Mouse (Mus musculus) limb, embryonic 11.5 days (tissue): ENCODE data around the gene Fam160b1. TPM values are rescaled to one million over a fixed set of nuclear protein-coding genes. Genes with fewer than 3 reads are reported as not detected.

Experiments
- ATAC-seq: fragments of 200-750 bp; cut with Nextera tagmentation; 2 replicates; pipeline ENCODE4 v1.8.0; 2017; ENCODE audit warnings: low read depth; ENCODE audit not compliant: insufficient number of reproducible peaks, low FRiP score, low TSS enrichment
- DNase-seq: peaks from one replicate; pipeline ENCODE4 v3.0.0-alpha.2; 2015; ENCODE audit warnings: low spot score
- H3K27ac ChIP-seq: fragments of 300-500 bp; sonication (generic); replicated peaks from 2 replicates; pipeline ENCODE4 v1.5.1; 2014; ENCODE audit warnings: low read depth, mild to moderate bottlenecking, low read length
- H3K27me3 ChIP-seq: fragments of 300-500 bp; sonication (generic); 2 replicates; pipeline ENCODE4 v1.6.1; 2014; ENCODE audit warnings: mild to moderate bottlenecking, low read length, mixed read lengths; ENCODE audit not compliant: control insufficient read depth, insufficient read depth
- H3K36me3 ChIP-seq: fragments of 300-500 bp; sonication (generic); 2 replicates; pipeline ENCODE4 v1.6.1; 2014; ENCODE audit warnings: mild to moderate bottlenecking, low read length, moderate library complexity, mixed read lengths; ENCODE audit not compliant: control insufficient read depth, insufficient read depth
- H3K4me1 ChIP-seq: fragments of 300-500 bp; sonication (generic); 2 replicates; pipeline ENCODE4 v1.6.1; 2014; ENCODE audit warnings: low read length, mixed read lengths; ENCODE audit not compliant: control insufficient read depth, insufficient read depth
- H3K4me2 ChIP-seq: fragments of 300-500 bp; sonication (generic); 2 replicates; pipeline ENCODE4 v1.6.1; 2014; ENCODE audit warnings: low read depth, mild to moderate bottlenecking, moderate library complexity; ENCODE audit not compliant: severe bottlenecking
- H3K4me3 ChIP-seq: fragments of 300-500 bp; sonication (generic); 2 replicates; pipeline ENCODE4 v1.5.1; 2014; ENCODE audit warnings: low read depth, low read length
- H3K9ac ChIP-seq: fragments of 300-500 bp; sonication (generic); 2 replicates; pipeline ENCODE4 v1.6.1; 2014; ENCODE audit warnings: mild to moderate bottlenecking, low read length
- H3K9me3 ChIP-seq: fragments of 300-500 bp; sonication (generic); 2 replicates; pipeline ENCODE4 v1.6.1; 2016; ENCODE audit warnings: low read length; ENCODE audit not compliant: control insufficient read depth
- WGBS: fragments of 180-500 bp; shearing (Covaris S2); extraction: QIAGEN DNeasy Blood & Tissue Kit; methylation state at CpG from one replicate; pipeline ENCODE4 v1.1.7; 2014; 5-methylcytosine and 5-hydroxymethylcytosine counted together
- polyA plus RNA-seq: library from polyadenylated mRNA; unstranded; fragments of >200 nt; fragmentation: Nextera tagmentation; extraction: Ambion mirVana; gene quantifications from 2 replicates; pipeline ENCODE4 v1.2.1, GENCODE M21; 2014

Gene Fam160b1
- polyA plus RNA-seq, 1 experiment from 2014 or later = 16.6 TPM

GRCm38 (mm10) chr19:57391545-57391944 is 31.1 kb downstream of the Fam160b1 start:
- Histone ChIP-seq H3K27ac (no peak overlapping the region), H3K4me1 (no peaks in the 10 kb centered on the region), H3K9ac (no peak overlapping the region), H3K36me3 (peaks cover 2% of the 10 kb centered on the region), H3K4me2 (no peak overlapping the region), H3K9me3 (no peaks in the 10 kb centered on the region), H3K4me3 (no peak overlapping the region), H3K27me3 (no peaks in the 10 kb centered on the region)
- DNase-seq (no peak), ATAC-seq (peak; percentile 35; the same call in 1 of the 2 replicates)
- 91% methylated on average over 3 of the region's 3 CpGs for WGBS

GRCm38 (mm10) chr19:57393357-57393957 is 33.0 kb downstream of the Fam160b1 start:
- Histone ChIP-seq H3K9ac (no peak overlapping the region), H3K27ac (no peak overlapping the region), H3K36me3 (0 out of 2 replicates have a peak, but pooled peaks cover 2% of the 10 kb centered on the region), H3K4me2 (no peak overlapping the region), H3K4me3 (no peak overlapping the region), H3K27me3 (no peaks in the 10 kb centered on the region), H3K9me3 (no peaks in the 10 kb centered on the region), H3K4me1 (no peaks in the 10 kb centered on the region)
- DNase-seq (no peak), ATAC-seq (no peak)
- 85% methylated on average over 6 of the region's 6 CpGs for WGBS

- DNase-seq (no peak), ATAC-seq (no peak)
- H3K9me3 ChIP-seq = no peaks in the 10 kb centered on the region
- no peak overlapping the region for H3K9ac ChIP-seq
- WGBS = 84% methylated on average over 7 of the region's 7 CpGs
- H3K4me2 ChIP-seq = no peak overlapping the region
- H3K36me3 ChIP-seq = no peaks in the 10 kb centered on the region
- no peaks in the 10 kb centered on the region for H3K4me1 ChIP-seq
- no peak overlapping the region for H3K4me3 ChIP-seq
- H3K27ac ChIP-seq = no peak overlapping the region
- no peaks in the 10 kb centered on the region for H3K27me3 ChIP-seq
Observed at GRCm38 (mm10) chr19:57396609-57397008, 36.1 kb downstream of the Fam160b1 start.

- no peak overlapping the region for H3K4me3 ChIP-seq
- no peak overlapping the region for H3K27ac ChIP-seq
- no peaks in the 10 kb centered on the region for H3K9me3 ChIP-seq
- H3K9ac ChIP-seq = no peak overlapping the region
- WGBS = 84% methylated on average over 6 of the region's 6 CpGs
- DNase-seq (no peak), ATAC-seq (no peak)
- no peaks in the 10 kb centered on the region for H3K27me3 ChIP-seq
- H3K36me3 ChIP-seq = no peaks in the 10 kb centered on the region
- H3K4me2 ChIP-seq = no peak overlapping the region
- no peaks in the 10 kb centered on the region for H3K4me1 ChIP-seq
Observed at GRCm38 (mm10) chr19:57402364-57402763, 41.9 kb downstream of the Fam160b1 start.

GRCm38 (mm10) chr19:57403700-57404501 is 43.4 kb downstream of the Fam160b1 start:
- ATAC-seq = no peak
- Histone ChIP-seq H3K27ac (no peak overlapping the region), H3K4me1 (no peaks in the 10 kb centered on the region), H3K4me2 (peak overlapping the region; percentile 30; the same call in 1 of the 2 replicates), H3K36me3 (no peaks in the 10 kb centered on the region), H3K9me3 (no peaks in the 10 kb centered on the region), H3K27me3 (no peaks in the 10 kb centered on the region), H3K9ac (no peak overlapping the region), H3K4me3 (no peak overlapping the region)
- 9% methylated on average over 24 of the region's 24 CpGs for WGBS
- DNase-seq = peak; percentile 91

- peak overlapping the region; percentile 30; the same call in 1 of the 2 replicates for H3K4me2 ChIP-seq
- no peak for DNase-seq
- H3K27ac ChIP-seq = no peak overlapping the region
- H3K27me3 ChIP-seq = no peaks in the 10 kb centered on the region
- H3K36me3 ChIP-seq = no peaks in the 10 kb centered on the region
- H3K4me1 ChIP-seq = no peaks in the 10 kb centered on the region
- no peak overlapping the region for H3K9ac ChIP-seq
- no peak overlapping the region for H3K4me3 ChIP-seq
- H3K9me3 ChIP-seq = no peaks in the 10 kb centered on the region
- WGBS = 13% methylated on average over 9 of the region's 9 CpGs
- ATAC-seq = no peak
Observed at GRCm38 (mm10) chr19:57404502-57404848, 44.0 kb downstream of the Fam160b1 start.

- Histone ChIP-seq H3K4me1 (peaks cover 10% of the 10 kb centered on the region; the same call in 1 of the 2 replicates), H3K4me3 (no peak overlapping the region), H3K4me2 (no peak overlapping the region), H3K9ac (no peak overlapping the region), H3K36me3 (no peaks in the 10 kb centered on the region), H3K27ac (no peak overlapping the region), H3K27me3 (no peaks in the 10 kb centered on the region), H3K9me3 (no peaks in the 10 kb centered on the region)
- DNase-seq (no peak), ATAC-seq (no peak)
- WGBS = 78% methylated on average over 1 of the region's 1 CpGs
Observed at GRCm38 (mm10) chr19:57407947-57408346, 47.5 kb downstream of the Fam160b1 start.

- H3K4me3 ChIP-seq = no peak overlapping the region
- H3K9me3 ChIP-seq = no peaks in the 10 kb centered on the region
- peaks cover 10% of the 10 kb centered on the region; the same call in 1 of the 2 replicates for H3K4me1 ChIP-seq
- H3K36me3 ChIP-seq = no peaks in the 10 kb centered on the region
- WGBS = 18% methylated on average over 29 of the region's 29 CpGs
- no peaks in the 10 kb centered on the region for H3K27me3 ChIP-seq
- ATAC-seq (no peak), DNase-seq (peak; percentile 66)
- peak overlapping the region; percentile 21; the same call in 1 of the 2 replicates for H3K27ac ChIP-seq
- peak overlapping the region; percentile 40; the same call in 1 of the 2 replicates for H3K9ac ChIP-seq
- peak overlapping the region; percentile 38 for H3K4me2 ChIP-seq
Observed at GRCm38 (mm10) chr19:57411375-57412196, 51.1 kb downstream of the Fam160b1 start.
